Mouse (Mus musculus): ENCODE results near the gene Hspa12a. TPM values are rescaled to one million over a fixed set of nuclear protein-coding genes. Genes with fewer than 3 reads are reported as not detected.

Hspa12a gene
- total RNA-seq, 2 experiments from 2014 or later: 14.9 to 17.1 TPM

DNA sequence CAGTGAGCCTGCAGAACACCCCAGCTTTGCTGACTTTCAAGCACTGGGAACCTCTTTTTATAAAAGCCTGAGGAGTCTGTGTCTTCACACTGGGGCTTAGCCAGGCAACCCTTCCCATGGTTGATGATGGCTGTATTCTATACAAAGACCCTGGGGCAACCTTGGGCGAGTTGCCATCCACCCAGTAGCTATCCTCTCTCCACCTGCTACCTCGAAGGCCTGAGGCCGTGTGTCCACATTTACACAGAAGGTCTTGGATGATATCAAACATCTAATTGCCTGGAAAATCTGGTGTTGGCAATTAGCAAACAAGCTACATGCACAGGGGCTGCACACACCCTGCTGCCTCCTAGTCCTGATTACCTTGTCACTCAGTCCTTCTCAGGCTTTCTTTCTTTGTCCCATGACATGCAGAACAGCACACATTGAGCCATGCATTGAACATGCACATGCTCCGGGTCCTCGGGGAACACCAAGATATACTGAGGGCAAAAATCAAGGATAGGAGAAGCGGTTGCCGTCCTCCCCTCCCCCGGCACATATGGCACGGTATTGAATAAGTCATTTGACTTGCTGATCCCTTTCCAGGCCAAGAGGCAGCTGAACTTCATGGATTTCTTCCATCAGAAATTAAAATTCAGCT is 112.1 kb downstream of the Hspa12a start:
- intact Hi-C loops (cut with DNase I): no loop called here
- DNase-seq: no peak

DNA sequence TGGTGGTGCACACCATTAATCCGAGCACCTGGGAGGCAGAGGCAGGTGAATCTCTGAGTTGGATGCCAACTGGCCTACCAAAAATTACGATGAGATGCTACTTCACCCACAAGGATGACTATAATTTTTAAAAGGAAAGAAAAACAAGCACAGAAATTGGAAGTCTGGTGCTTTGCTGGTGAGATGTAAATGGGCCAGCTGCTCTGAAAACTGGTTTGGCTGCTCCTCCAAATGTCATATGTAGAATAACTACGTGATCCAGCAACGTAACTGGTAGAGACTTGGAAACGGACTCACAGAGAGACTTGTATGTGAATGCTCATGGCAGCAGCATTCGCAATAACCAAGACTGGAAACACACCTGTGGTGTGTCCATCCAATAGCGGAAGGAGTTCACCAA is 113.3 kb downstream of the Hspa12a start:
- no peak for DNase-seq
- intact Hi-C loops (cut with DNase I): no loop called here

DNA sequence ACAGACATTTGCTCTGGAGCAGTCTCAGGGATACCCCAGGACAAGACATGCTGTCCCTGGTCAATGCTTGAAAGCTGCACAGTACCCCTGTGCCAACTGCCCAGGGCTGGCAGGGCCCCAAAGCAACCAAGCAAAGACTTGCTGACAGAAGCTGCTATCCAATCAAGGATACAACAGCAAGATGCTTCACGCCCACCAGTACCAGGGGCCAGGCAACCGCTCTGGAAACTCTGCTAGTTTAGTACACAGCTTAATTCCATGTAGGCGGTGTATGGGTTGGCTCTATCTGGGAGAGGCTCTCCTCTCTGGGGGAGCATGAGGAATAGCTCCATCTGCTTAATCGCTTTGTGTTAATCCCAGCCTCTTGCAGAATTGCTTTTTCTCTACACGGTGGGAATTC is 113.9 kb downstream of the Hspa12a start:
- intact Hi-C loops (cut with DNase I): no loop called here
- no peak for DNase-seq

DNA sequence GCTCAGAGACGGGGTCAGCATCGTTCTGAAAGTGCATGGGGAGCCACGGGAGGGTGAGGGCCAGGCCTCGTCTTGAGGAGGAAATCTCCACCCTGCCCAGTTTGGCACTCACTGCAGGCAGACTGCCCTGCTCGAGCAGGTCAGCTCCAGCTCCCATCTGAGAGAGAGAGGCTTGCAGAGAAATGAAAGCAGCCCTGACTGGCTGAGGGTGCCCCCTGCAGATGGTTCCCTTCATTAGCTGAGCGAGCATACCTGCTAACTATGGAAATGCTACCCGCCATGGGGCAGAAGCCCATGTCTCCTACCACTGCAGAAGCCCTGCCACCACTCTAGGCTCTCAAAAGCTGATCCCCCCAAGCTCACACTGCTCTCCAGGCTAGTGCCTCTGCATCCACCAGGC is 115.8 kb downstream of the Hspa12a start:
- intact Hi-C loops (cut with DNase I): loop anchor here (2.0 kb wide), 1 partner anchor 21 kb away; no protein-coding TSS in a partner anchor

DNA sequence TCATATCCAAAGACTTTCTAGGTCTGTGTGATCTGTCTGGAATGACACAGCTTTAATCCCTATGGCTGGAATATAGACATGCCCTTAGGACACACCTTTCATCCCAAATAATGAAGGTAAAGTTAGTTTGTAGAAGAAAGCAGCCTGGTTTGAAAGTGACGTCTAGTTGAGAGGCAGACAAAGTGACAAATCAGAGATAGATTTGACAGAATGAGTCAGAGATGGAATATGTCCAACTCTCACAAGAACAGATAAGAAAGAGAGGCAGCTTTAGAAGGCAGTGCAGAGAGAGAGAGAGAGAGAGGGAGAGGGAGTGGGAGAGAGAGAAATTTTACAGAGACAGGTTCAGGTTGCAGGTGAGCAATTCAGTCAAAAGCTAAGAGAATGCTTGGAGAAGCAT is 119.1 kb downstream of the Hspa12a start:
- intact Hi-C loops (cut with DNase I): loop anchor here (2.0 kb wide), 1 partner anchor 28 kb away; no protein-coding TSS in a partner anchor
- no peak for DNase-seq

More for the DNA sequence above, 115.8 kb downstream of the Hspa12a start:
- no peak for DNase-seq

DNA sequence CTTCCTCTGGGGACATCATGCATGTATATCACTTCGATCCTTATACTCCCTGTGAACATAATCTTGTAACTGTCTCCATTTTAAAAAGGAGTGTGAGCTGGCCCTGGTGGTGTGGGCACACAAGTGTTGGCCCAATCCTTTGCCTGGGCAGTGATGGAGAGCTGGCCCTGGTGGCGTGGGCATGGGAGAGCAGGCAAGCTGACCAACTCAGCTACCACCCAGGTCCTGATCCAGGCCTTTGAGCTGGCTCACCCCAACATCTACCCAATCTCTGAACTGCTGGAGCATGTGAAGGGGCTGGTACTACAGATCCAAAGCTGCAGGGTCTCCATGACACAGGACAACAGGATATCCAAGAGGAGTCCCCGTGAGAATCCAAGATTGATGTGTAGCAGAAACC is 120.2 kb downstream of the Hspa12a start:
- intact Hi-C loops (cut with DNase I): no loop called here

DNA sequence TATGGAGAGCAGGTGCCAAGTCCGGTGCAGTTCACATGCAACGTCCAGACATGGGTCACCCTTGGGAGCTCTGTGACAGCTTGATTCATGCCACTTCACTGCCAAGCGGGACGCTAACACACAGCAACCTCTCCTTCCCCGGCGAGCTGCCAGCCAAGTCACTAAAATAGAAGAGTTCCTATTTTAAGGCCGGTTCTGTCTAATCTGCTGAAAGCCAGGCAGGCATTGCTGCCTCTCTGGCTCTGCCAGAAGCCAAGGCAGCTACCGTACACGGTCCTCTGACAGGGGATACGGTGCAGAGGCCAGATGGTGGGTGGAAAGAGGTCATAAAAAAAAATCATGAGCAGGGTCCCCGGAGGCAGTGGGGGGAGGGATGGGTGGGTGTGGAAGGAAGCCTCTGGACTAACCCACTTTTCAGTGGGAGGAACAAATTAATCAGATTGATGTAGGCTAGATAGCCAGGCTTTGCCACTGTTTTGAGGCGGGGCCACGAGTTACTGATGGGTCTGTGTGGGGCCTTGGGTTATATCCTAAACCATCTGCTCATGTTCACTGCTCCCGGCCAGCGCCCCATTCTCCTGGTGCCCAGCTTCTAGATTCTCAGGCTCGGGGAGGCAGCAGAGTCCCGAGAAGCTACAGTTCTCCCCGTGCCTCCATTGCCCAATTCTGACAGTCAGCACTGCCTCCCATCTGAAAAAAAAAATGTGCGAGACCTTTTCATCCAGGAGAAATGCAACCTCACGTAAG is 120.8 kb downstream of the Hspa12a start:
- peak; percentile 73 to 76 for DNase-seq
- intact Hi-C loops (cut with DNase I): no loop called here

More for the DNA sequence above, 120.2 kb downstream of the Hspa12a start:
- DNase-seq: no peak

DNA sequence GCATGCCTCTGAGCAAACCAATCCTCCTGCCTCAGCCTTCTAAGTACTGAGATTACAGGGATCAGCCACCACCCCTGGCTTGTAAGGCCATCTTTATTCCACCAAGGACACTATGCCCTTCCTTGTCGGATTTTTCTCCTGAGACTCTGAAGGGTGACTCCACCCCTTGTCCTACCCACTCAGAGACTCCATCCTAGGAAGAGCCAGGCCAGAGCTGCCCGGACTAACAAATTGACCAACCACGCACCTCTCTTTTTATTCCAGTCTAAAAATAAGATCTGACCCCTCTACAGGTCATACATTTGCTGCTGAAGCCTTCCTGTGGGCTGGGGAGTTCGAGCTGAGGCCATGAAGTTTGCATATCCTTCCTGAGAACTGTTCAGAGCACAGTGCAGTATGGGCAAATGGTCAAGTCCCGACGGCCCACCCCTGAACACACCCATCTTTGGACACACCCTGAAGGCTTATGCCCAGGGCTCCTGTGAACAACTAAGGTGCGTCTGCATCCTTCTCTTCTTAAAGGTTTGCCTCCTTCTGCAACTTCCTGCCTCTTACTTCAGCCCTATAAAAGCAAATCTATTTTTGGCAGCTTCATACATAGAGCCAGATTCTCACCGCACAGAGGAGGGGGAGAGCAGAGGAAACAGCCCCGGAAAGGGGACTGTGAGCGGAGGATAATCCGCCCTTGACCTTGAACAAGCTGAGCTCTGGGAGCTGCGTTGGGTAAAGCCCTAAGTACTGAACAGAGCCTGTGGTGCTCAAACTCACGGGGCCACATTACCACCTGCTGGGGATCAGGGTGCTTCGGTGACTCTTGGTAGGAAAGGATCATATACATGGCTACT is 124.7 kb downstream of the Hspa12a start:
- intact Hi-C loops (cut with DNase I): loop anchor here (5.0 kb wide), 1 partner anchor 44 kb away; no protein-coding TSS in a partner anchor
- no peak for DNase-seq

DNA sequence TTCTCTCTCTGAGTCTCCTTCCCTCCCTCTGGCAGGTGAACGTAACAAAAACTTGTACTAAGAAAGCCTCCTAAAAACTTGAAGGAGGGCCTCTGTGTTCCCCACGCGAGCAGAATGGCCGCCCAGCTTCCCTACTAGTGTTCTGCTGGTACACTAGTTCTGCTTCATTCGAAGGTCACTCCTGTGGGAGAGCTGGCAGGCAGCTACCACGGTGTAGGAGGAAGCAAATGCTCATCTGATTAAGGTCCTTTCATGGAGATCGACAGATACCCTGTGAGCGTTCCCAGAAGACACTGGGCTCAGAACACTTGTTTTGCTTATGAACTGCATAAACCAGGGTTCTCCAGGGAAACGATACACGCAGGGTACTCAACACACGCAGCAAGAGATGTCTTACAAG is 126.1 kb downstream of the Hspa12a start:
- intact Hi-C loops (cut with DNase I): loop anchor here (5.0 kb wide), 1 partner anchor 45 kb away; no protein-coding TSS in a partner anchor
- DNase-seq: no peak

DNA sequence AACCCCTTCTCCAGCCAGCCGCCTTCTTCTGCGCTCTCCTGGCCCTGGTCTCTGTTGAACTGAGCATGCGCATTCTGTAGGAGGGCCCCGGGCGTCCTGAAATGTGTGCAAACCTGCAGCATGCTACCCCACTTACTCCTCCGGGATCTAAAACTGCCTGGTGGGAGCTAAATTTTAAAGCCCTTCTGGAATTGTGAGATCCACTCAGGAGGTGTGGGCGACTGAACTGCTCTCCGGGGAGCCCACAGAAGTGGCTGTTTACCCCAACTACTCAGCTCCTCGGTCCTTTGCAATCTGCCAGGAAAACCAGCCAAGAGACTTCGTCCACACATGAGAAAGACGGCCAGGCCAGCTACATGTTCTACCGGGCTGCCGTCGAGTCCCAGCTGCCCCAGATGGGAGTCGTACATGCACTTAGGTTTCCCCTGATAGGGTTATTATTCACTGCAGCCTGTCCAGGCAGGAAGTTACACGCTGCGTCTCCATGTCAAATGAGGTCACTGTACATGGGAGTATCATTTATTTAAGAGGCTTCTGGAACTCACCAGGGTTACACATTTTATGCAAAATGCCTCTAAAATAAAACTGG is 126.9 kb downstream of the Hspa12a start:
- intact Hi-C loops (cut with DNase I): loop anchor here (5.0 kb wide), 1 partner anchor 46 kb away; no protein-coding TSS in a partner anchor

DNA sequence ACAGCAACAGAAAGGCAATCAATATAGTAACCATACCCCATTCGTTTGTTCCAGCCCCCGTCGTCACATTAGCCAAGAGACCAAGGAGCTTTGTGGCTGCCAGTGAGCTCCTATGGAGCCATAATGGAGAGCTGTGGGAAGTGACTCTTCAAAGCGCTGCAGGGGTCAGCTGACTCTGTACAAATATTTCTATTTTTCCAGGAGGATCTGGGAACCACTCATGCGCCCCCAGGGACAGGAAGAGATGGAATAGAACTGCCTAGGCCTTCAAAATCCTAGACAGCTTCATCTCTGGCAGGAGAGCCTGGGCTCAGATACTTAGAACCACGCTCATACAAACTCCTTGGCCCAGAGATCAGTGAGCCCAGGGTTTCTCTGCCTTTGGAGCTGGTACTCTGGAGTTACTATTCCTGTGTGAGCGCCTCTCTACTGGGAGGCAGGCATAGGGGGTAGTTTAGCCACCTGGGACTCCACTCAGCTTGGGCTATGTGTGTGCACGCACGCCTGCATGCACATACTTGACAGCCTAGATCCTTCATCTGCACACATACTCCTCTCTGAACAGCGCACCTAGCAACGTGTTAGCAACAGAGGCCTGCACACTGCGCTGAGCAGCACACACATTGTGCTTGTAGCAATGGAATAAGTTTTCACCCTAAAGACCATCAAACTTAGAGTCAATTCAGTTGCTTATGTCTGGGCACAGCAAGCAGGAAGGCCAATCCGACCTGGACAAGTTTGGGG is 128.1 kb downstream of the Hspa12a start:
- DNase-seq: no peak

More for the DNA sequence above, 126.9 kb downstream of the Hspa12a start:
- peak; percentile 43 to 66 for DNase-seq

DNA sequence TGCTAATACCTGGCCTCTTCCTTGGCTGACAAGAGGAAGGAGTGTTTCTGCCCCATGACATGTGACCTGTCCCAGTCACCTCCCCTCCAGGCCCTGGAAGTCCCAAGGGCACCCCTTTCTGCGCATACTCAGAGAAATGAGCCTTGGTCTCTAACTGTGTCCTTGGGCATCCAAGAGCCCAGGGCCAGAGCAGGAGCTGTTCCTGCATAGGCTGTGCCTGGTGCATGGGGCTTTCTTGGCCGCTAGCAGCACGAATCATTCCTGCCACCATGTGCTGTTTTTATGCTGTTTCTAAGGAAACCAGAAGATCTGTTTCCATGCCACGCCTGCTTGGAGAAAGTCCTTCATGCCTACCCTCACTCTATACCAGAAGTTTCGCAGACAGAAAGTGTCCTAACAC is 132.9 kb downstream of the Hspa12a start:
- intact Hi-C loops (cut with DNase I): no loop called here
- no peak for DNase-seq

More for the DNA sequence above, 128.1 kb downstream of the Hspa12a start:
- intact Hi-C loops (cut with DNase I): loop anchor here (5.0 kb wide), 1 partner anchor 47 kb away; no protein-coding TSS in a partner anchor

DNA sequence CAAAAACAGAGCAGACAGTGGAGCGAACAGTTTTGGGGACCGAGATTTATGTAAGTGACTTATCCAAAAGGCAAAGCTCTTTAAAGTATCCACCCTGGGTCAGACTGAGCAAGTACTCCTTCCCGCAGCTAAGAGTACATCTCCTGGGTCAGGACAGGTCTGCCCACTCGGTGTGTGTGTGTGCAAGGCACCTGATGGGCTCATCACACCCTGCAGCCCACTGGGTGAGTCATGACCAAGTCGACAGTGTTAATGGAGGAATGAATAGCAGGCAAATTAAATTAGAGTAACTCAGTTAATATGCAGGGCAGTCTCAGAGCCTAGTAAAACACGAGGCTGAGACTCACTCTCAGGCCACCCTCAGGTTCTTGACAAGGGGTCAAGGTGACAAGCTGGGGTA is 134.6 kb downstream of the Hspa12a start:
- intact Hi-C loops (cut with DNase I): loop anchor here (5.0 kb wide), 1 partner anchor 388 kb away; no protein-coding TSS in a partner anchor
- DNase-seq: no peak

DNA sequence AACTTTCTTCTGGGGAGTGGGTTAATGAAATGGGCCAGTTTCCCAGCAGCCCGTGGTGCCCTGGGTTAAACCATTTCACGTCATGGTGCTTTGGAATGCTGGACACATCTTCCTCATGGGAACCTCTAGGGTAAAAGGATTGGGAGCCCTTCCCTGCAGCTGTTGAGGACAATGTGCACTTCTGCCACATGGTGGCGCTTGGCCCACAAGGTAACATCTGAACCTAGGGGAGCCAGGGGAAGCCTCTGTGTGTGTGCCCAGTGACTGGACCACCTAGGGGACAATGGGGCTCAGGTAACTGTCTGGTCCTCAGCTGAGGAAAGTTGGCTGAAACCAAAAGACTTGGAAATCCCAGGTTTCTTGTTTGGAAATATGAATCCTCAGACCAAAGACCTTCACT is 137.1 kb downstream of the Hspa12a start:
- peak; percentile 74 to 75 for DNase-seq
- intact Hi-C loops (cut with DNase I): loop anchor here (1.0 to 5.0 kb wide), 3 partner anchors 20 to 391 kb away; no protein-coding TSS in a partner anchor

DNA sequence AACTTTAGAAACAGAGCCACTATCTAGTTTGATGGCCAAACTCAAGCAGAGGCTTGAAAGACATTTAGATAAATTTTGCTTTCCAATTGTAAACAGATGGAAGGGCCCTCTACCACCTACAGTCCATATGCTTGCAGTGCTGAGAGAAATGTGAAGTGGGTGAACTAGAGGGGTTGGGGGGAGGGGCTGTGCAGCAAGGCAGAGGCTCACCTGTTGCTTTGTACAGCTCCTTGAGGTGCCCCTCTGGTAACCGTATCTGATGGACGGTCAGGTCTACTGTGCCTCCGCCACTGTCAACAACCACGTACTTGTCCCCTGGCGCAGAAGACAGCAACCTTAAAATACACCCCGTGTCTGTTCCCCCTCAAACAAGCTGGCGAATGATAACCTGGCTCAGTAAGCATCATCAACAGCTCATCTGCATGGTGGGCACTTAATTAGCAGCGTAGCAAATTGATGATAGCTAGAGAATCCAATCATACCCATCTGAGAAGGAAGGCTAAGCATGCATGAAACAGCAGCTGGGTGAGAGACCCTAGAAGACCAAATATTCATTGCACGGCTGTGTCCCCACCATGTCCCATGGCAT is 138.2 kb downstream of the Hspa12a start:
- intact Hi-C loops (cut with DNase I): loop anchor here (5.0 kb wide), 1 partner anchor 392 kb away; no protein-coding TSS in a partner anchor
- DNase-seq: no peak

DNA sequence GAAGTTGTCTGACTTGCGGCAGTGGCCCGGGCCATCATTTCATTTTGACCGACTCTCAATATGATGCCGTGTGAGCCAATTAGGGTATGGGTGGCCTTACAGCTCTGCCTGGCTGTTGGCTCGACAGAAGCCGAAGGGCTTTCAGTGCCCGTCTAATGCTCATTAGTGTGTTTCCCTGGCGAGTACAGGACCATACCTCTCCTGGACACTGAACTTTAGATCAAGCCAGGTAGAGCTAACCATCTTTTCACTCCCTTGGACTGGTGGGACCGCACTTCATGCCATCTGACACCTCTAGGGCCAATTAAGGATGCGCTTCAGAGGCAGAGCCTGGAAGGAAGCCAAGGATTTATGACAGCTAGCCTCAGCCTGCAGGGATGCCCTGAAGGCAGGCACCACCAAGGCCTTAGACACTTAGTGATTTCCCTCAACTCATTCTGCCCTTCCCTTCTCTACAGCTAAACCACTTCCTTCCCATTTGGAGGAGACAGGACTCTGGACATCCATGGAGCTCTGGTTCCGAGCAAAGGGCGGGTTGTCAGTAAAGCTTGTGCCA is 148.3 kb downstream of the Hspa12a start:
- intact Hi-C loops (cut with DNase I): no loop called here
- no peak for DNase-seq

DNA sequence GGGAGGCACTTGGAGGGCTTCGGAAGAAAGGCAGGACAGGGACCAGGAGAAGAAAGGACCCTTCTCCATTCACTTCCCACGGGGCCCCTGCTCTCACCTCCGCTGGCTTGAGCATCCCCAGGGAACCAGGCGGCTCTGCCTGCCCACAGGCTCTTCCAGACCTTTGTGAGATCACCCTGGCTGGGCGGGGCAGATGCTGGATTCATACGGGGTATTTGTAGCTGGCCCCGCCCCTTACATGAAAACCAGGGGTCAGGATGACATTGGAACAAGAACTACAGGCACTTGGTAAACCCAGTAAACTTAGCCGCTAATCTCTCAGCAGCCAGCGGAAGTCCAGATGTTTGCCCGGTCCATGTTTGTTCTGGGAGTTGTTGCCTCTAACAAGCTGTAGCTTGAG is 149.2 kb downstream of the Hspa12a start, which contains the start of gene 1700019N19Rik:
Gene 1700019N19Rik, minus strand, starts transcription at position 178 of the 400 bp plus-strand sequence.
- intact Hi-C loops (cut with DNase I): no loop called here
- DNase-seq: no peak

DNA sequence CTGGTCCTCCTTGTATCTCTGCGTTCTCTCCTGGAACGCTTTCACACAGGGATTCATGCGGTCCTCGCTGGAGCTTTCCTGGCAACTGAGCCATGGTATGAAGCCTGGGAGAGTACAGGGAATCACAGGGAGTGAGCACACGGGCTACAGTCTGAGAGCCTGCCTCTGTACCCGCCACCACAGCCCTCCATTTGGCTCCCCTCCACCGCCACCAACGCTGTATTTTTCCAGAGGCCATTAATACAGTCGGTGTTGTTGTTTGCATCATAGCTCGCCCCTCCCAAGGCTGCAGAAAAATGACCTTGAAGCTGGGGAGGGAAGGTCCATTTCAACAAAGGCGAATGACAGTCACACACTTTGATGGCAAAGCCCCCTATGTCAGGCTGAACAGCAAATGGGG is 154.3 kb downstream of the Hspa12a start:
- no peak for DNase-seq
- intact Hi-C loops (cut with DNase I): no loop called here

DNA sequence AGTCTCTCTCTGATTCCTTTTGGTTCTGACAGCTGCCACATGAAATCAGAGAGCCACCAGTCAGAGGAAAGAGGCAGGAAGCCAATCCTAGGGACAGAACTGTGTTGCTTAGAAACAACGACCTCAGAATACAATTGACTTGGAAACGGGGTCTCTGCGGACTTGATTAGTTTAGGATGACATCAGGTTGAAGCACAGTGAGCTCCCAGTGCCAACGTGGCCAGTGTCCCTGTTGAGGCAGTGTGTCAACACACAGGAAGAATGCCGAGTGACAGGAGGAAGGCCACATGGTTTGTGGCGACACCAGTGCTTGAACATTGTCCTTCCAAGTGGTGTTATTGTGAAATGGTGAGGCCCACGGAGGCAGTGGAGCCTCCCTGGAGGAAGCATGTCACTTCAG is 159.5 kb downstream of the Hspa12a start:
- intact Hi-C loops (cut with DNase I): no loop called here
- no peak for DNase-seq
